Mouse (Mus musculus): ENCODE measurements around the gene Cers6. TPM values are rescaled to one million over a fixed set of nuclear protein-coding genes. Genes with fewer than 3 reads are reported as not detected.

The Cers6 gene
- polyA plus RNA-seq, 1 experiment from 2014 or later: 28.8 TPM

DNA sequence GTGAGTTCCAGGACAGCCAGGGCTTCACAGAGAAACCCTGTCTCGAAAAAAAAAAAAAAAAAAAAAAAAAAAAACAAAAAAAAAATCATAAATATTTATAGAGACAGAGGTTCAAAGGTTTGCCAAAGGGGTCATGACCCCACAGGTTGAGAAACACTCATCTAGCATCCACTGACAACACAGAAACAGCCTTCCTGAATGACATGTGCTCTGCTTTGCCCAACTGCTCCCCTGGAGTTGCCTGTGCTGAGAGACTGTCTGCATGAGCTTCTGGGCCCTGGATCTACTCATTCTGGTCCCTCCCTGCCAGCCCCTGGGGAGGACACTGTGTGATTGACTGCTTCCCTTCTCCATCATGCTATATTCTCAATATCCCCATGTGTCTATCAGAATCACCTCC is 190.4 kb downstream of the Cers6 start:
- no peaks in the 10 kb centered on the region for H3K36me3 ChIP-seq
- peaks cover 16% of the 10 kb centered on the region for H3K4me1 ChIP-seq
- WGBS: 40% methylated on average over 1 of the region's 1 CpGs
- H3K9me3 ChIP-seq: no peaks in the 10 kb centered on the region
- no peak for DNase-seq (ENCODE audit: low spot score)
- H3K27me3 ChIP-seq (ENCODE audit: insufficient read depth, poor library complexity, severe bottlenecking): no peaks in the 10 kb centered on the region
- H3K27ac ChIP-seq: no peak overlapping the region
- no peak overlapping the region for H3K4me3 ChIP-seq

GRCm38 (mm10) chr2:69053210-69053858 is 192.1 kb downstream of the Cers6 start:
- H3K27ac ChIP-seq: no peak overlapping the region
- H3K9me3 ChIP-seq: no peaks in the 10 kb centered on the region
- H3K27me3 ChIP-seq (ENCODE audit: insufficient read depth, poor library complexity, severe bottlenecking): no peaks in the 10 kb centered on the region
- H3K4me1 ChIP-seq: peaks cover 19% of the 10 kb centered on the region
- H3K4me3 ChIP-seq: no peak overlapping the region
- no peak for DNase-seq (ENCODE audit: low spot score)
- H3K36me3 ChIP-seq: no peaks in the 10 kb centered on the region
- WGBS: 77% methylated on average over 4 of the region's 4 CpGs

DNA sequence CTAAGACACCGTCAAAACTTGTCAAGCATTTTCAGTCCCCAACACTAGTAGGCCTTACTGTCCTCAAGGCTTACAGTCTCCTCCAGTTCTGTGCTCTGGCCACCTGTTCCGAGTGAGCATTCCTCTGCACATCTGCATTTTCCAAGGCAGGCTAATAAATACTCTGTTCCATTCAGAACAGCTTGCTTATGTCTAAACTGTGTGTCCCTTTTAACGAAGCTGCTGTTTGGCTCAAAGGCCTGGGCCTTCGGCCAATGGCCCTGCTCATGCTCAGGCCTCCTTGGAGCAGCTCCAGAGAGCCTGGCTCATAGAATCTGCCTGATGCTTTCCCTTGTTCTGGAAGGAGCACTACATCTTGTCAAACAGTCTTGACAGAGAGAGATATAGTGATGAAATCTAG is 193.0 kb downstream of the Cers6 start:
- WGBS: 75% methylated on average over 4 of the region's 4 CpGs
- Histone ChIP-seq H3K27me3 (ENCODE audit: insufficient read depth, poor library complexity, severe bottlenecking) (no peaks in the 10 kb centered on the region), H3K36me3 (no peaks in the 10 kb centered on the region), H3K27ac (no peak overlapping the region), H3K9me3 (no peaks in the 10 kb centered on the region), H3K4me1 (peaks cover 15% of the 10 kb centered on the region), H3K4me3 (no peak overlapping the region)
- no peak for DNase-seq (ENCODE audit: low spot score)

GRCm38 (mm10) chr2:69055174-69055573 is 193.9 kb downstream of the Cers6 start:
- DNase-seq (ENCODE audit: low spot score): no peak
- Histone ChIP-seq H3K4me3 (no peak overlapping the region), H3K9me3 (no peaks in the 10 kb centered on the region), H3K4me1 (peaks cover 7% of the 10 kb centered on the region; the same call in 1 of the 2 replicates), H3K36me3 (no peaks in the 10 kb centered on the region), H3K27ac (no peak overlapping the region), H3K27me3 (ENCODE audit: insufficient read depth, poor library complexity, severe bottlenecking) (no peaks in the 10 kb centered on the region)
- WGBS: 94% methylated on average over 6 of the region's 6 CpGs

GRCm38 (mm10) chr2:69061313-69061712 is 200.1 kb downstream of the Cers6 start:
- no peak for DNase-seq (ENCODE audit: low spot score)
- 0 out of 2 replicates have a peak, but pooled peaks cover 4% of the 10 kb centered on the region for H3K36me3 ChIP-seq
- H3K27ac ChIP-seq: no peak overlapping the region

GRCm38 (mm10) chr2:69061910-69062689 is 200.9 kb downstream of the Cers6 start:
- WGBS: 91% methylated on average over 5 of the region's 5 CpGs
- Histone ChIP-seq H3K9me3 (no peaks in the 10 kb centered on the region), H3K27ac (no peak overlapping the region), H3K27me3 (ENCODE audit: insufficient read depth, poor library complexity, severe bottlenecking) (no peaks in the 10 kb centered on the region), H3K36me3 (0 out of 2 replicates have a peak, but pooled peaks cover 7% of the 10 kb centered on the region), H3K4me3 (no peak overlapping the region), H3K4me1 (0 out of 2 replicates have a peak, but pooled peaks cover under 1% of the 10 kb centered on the region)
- no peak for DNase-seq (ENCODE audit: low spot score)

More at GRCm38 (mm10) chr2:69061313-69061712, 200.1 kb downstream of the Cers6 start:
- no peaks in the 10 kb centered on the region for H3K27me3 ChIP-seq (ENCODE audit: insufficient read depth, poor library complexity, severe bottlenecking)
- H3K4me1 ChIP-seq: peaks cover 3% of the 10 kb centered on the region; the same call in 1 of the 2 replicates
- H3K9me3 ChIP-seq: no peaks in the 10 kb centered on the region
- H3K4me3 ChIP-seq: no peak overlapping the region

- no peaks in the 10 kb centered on the region for H3K4me1 ChIP-seq
- DNase-seq (ENCODE audit: low spot score): no peak
- H3K27ac ChIP-seq: no peak overlapping the region
- WGBS: 88% methylated on average over 6 of the region's 6 CpGs
- no peaks in the 10 kb centered on the region for H3K27me3 ChIP-seq (ENCODE audit: insufficient read depth, poor library complexity, severe bottlenecking)
- H3K4me3 ChIP-seq: no peak overlapping the region
- 0 out of 2 replicates have a peak, but pooled peaks cover 7% of the 10 kb centered on the region for H3K36me3 ChIP-seq
- H3K9me3 ChIP-seq: no peaks in the 10 kb centered on the region
These were observed 203.5 kb downstream of the Cers6 start for GRCm38 (mm10) chr2:69064759-69065158.

GRCm38 (mm10) chr2:69071440-69072235 is 210.4 kb downstream of the Cers6 start:
- no peaks in the 10 kb centered on the region for H3K9me3 ChIP-seq
- no peaks in the 10 kb centered on the region for H3K36me3 ChIP-seq
- no peak overlapping the region for H3K4me3 ChIP-seq
- no peak for DNase-seq (ENCODE audit: low spot score)
- no peak overlapping the region for H3K27ac ChIP-seq
- no peaks in the 10 kb centered on the region for H3K27me3 ChIP-seq (ENCODE audit: insufficient read depth, poor library complexity, severe bottlenecking)
- H3K4me1 ChIP-seq: peaks cover 15% of the 10 kb centered on the region
- WGBS: 38% methylated on average over 7 of the region's 7 CpGs

DNA sequence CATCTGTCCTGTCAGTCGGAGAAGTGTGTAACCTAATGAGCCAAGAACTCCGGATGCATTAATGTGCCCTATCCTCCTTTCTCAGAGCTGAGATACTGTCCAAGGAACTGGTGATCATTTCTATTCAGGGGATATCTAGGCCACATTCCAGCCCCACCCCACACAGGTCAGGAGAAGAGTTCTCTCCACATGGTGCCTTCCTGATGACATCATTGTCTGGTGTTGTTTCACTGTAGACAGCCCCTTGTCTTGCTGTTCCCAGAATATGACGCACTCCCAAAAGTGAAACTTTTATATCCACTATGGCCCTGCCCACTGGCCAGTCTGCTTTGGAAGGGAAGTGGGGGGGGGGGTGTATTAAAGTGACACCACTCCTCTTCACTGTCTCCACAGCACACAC is 215.9 kb downstream of the Cers6 start:
- WGBS: 65% methylated on average over 3 of the region's 3 CpGs
- H3K27ac ChIP-seq: no peak overlapping the region
- H3K4me3 ChIP-seq: no peak overlapping the region
- 0 out of 2 replicates have a peak, but pooled peaks cover 9% of the 10 kb centered on the region for H3K4me1 ChIP-seq
- no peak for DNase-seq (ENCODE audit: low spot score)
- no peaks in the 10 kb centered on the region for H3K27me3 ChIP-seq (ENCODE audit: insufficient read depth, poor library complexity, severe bottlenecking)
- no peaks in the 10 kb centered on the region for H3K36me3 ChIP-seq
- H3K9me3 ChIP-seq: no peaks in the 10 kb centered on the region

- WGBS: 78% methylated on average over 1 of the region's 1 CpGs
- DNase-seq (ENCODE audit: low spot score): no peak
- H3K4me3 ChIP-seq: no peak overlapping the region
These were observed 219.5 kb downstream of the Cers6 start for GRCm38 (mm10) chr2:69080760-69081159.

GRCm38 (mm10) chr2:69082499-69083197 is 221.4 kb downstream of the Cers6 start:
- Histone ChIP-seq H3K27ac (no peak overlapping the region), H3K9me3 (no peaks in the 10 kb centered on the region), H3K4me1 (peaks cover 14% of the 10 kb centered on the region; the same call in 1 of the 2 replicates), H3K36me3 (no peaks in the 10 kb centered on the region), H3K27me3 (ENCODE audit: insufficient read depth, poor library complexity, severe bottlenecking) (no peaks in the 10 kb centered on the region), H3K4me3 (no peak overlapping the region)
- WGBS: 59% methylated on average over 8 of the region's 8 CpGs
- DNase-seq (ENCODE audit: low spot score): no peak

More at GRCm38 (mm10) chr2:69080760-69081159, 219.5 kb downstream of the Cers6 start:
- Histone ChIP-seq H3K27ac (no peak overlapping the region), H3K9me3 (no peaks in the 10 kb centered on the region), H3K27me3 (ENCODE audit: insufficient read depth, poor library complexity, severe bottlenecking) (no peaks in the 10 kb centered on the region), H3K36me3 (no peaks in the 10 kb centered on the region), H3K4me1 (0 out of 2 replicates have a peak, but pooled peaks cover 12% of the 10 kb centered on the region)

DNA sequence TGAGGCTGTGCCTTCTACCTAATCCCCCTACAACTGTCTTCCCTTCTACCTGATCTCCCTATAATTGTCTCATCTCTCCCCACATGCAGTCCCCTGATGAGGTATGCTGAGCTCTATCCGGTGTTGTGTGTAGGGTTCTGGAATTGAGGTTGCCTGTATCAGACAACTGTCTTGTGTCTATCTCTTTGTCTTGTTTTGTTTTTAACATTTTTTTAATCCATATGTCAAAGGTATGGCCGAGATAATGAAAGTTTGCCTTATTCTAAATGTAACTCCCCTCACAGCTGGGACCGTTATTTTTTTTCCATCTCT is 221.9 kb downstream of the Cers6 start:
- Histone ChIP-seq H3K4me1 (peaks cover 14% of the 10 kb centered on the region; the same call in 1 of the 2 replicates), H3K4me3 (no peak overlapping the region), H3K27me3 (ENCODE audit: insufficient read depth, poor library complexity, severe bottlenecking) (no peaks in the 10 kb centered on the region), H3K27ac (no peak overlapping the region), H3K9me3 (no peaks in the 10 kb centered on the region), H3K36me3 (no peaks in the 10 kb centered on the region)
- 89% methylated on average over 3 of the region's 3 CpGs for WGBS
- no peak for DNase-seq (ENCODE audit: low spot score)
